Mouse (Mus musculus): Measurements from ENCODE around the gene Gm3594.
"Not testable (repeated sequence)": the region's sequence is repeated elsewhere in the genome, so short reads cannot be mapped to it uniquely, and the experiment has no call there.

- not testable (repeated sequence) for TF ChIP-seq GATA1, TAL1 (IDR thresholded peaks at IDR 0.05; ENCODE audit: low read length)
These were observed 41.1 kb upstream of the Gm3594 start for GRCm38 (mm10) chr14:6485541-6485940.

Measured in erythroblast, embryonic 14.5 days (primary cell).